Mouse (Mus musculus): ENCODE results near the gene Vps13a. TPM values are rescaled to one million over a fixed set of nuclear protein-coding genes. Genes with fewer than 3 reads are reported as not detected.

Gene Vps13a
- polyA plus RNA-seq, 1 experiment from 2014 or later, result 14.1 TPM

GRCm38 (mm10) chr19:16580501-16580900, 200.2 kb downstream of the Vps13a start:
- Histone ChIP-seq H3K4me1 (replicated peaks; ENCODE audit: control insufficient read depth, insufficient read depth, low read length) (no peaks in the 10 kb centered on the region), H3K27ac (ENCODE audit: low read depth, low read length) (no peak overlapping the region), H3K9ac (ENCODE audit: low read length) (no peak overlapping the region), H3K4me3 (ENCODE audit: low read depth, low read length) (no peak overlapping the region), H3K4me2 (ENCODE audit: low read depth, low read length, severe bottlenecking) (no peak overlapping the region), H3K27me3 (ENCODE audit: control insufficient read depth, insufficient read depth, low read length) (no peaks in the 10 kb centered on the region), H3K36me3 (ENCODE audit: control insufficient read depth, insufficient read depth, low read length) (no peaks in the 10 kb centered on the region), H3K9me3 (ENCODE audit: control insufficient read depth, low read length) (no peaks in the 10 kb centered on the region)
- no peak for DNase-seq (ENCODE audit: low spot score)
- ATAC-seq (replicated peaks; ENCODE audit: low FRiP score), result no peak
- 95% methylated on average over 8 of the region's 8 CpGs for WGBS

GRCm38 (mm10) chr19:16579656-16580260, 201.0 kb downstream of the Vps13a start:
- Histone ChIP-seq H3K27ac (ENCODE audit: low read depth, low read length) (no peak overlapping the region), H3K9ac (ENCODE audit: low read length) (no peak overlapping the region), H3K9me3 (ENCODE audit: control insufficient read depth, low read length) (no peaks in the 10 kb centered on the region), H3K4me3 (ENCODE audit: low read depth, low read length) (no peak overlapping the region), H3K27me3 (ENCODE audit: control insufficient read depth, insufficient read depth, low read length) (no peaks in the 10 kb centered on the region), H3K36me3 (ENCODE audit: control insufficient read depth, insufficient read depth, low read length) (no peaks in the 10 kb centered on the region), H3K4me1 (replicated peaks; ENCODE audit: control insufficient read depth, insufficient read depth, low read length) (no peaks in the 10 kb centered on the region), H3K4me2 (ENCODE audit: low read depth, low read length, severe bottlenecking) (no peak overlapping the region)
- WGBS, result 81% methylated on average over 7 of the region's 7 CpGs
- ATAC-seq (replicated peaks; ENCODE audit: low FRiP score) (no peak), DNase-seq (ENCODE audit: low spot score) (no peak)

GRCm38 (mm10) chr19:16576790-16577189, 203.9 kb downstream of the Vps13a start:
- H3K4me1 ChIP-seq (replicated peaks; ENCODE audit: control insufficient read depth, insufficient read depth, low read length), result no peaks in the 10 kb centered on the region
- H3K4me2 ChIP-seq (ENCODE audit: low read depth, low read length, severe bottlenecking), result no peak overlapping the region
- 89% methylated on average over 6 of the region's 6 CpGs for WGBS
- H3K9ac ChIP-seq (ENCODE audit: low read length), result no peak overlapping the region
- no peaks in the 10 kb centered on the region for H3K36me3 ChIP-seq (ENCODE audit: control insufficient read depth, insufficient read depth, low read length)
- no peak overlapping the region for H3K27ac ChIP-seq (ENCODE audit: low read depth, low read length)
- DNase-seq (ENCODE audit: low spot score) (no peak), ATAC-seq (replicated peaks; ENCODE audit: low FRiP score) (no peak)
- no peaks in the 10 kb centered on the region for H3K9me3 ChIP-seq (ENCODE audit: control insufficient read depth, low read length)
- no peaks in the 10 kb centered on the region for H3K27me3 ChIP-seq (ENCODE audit: control insufficient read depth, insufficient read depth, low read length)
- no peak overlapping the region for H3K4me3 ChIP-seq (ENCODE audit: low read depth, low read length)

Other genes with a start within 250 kb of the Vps13a start
- gene Foxb2, start 92.9 kb upstream of the Vps13a start, polyA plus RNA-seq (2014; fragmentation: Nextera tagmentation; extraction: Ambion mirVana), result 0.84 and 0.95 TPM in 2 replicates
- 1.2 and 2.0 TPM in 2 replicates for gene Prune2, start 175.2 kb upstream of the Vps13a start, polyA plus RNA-seq (2014; fragmentation: Nextera tagmentation; extraction: Ambion mirVana)

All from forebrain, embryonic 11.5 days (tissue).